Mouse (Mus musculus) T-cell, adult 2 months (primary cell): Measurements from ENCODE around the gene Dlg2.

Experiments used
- DNase-seq: peaks from one replicate; pipeline ENCODE4 v3.0.0; 2022; ENCODE audit warnings: low spot score

Dlg2 gene

GRCm38 (mm10) chr7:91582203-91582602 lies 1105.7 kb downstream of the Dlg2 start:
- no peak for DNase-seq

GRCm38 (mm10) chr7:91583566-91583965 lies 1107.1 kb downstream of the Dlg2 start:
- no peak for DNase-seq

- DNase-seq: no peak
These were observed 1115.0 kb downstream of the Dlg2 start for GRCm38 (mm10) chr7:91591261-91592170.

- DNase-seq: no peak
These were observed 1122.1 kb downstream of the Dlg2 start for GRCm38 (mm10) chr7:91598549-91598948.

- no peak for DNase-seq
These were observed 1124.8 kb downstream of the Dlg2 start for GRCm38 (mm10) chr7:91601307-91601706.

GRCm38 (mm10) chr7:91603561-91603960 lies 1127.1 kb downstream of the Dlg2 start:
- DNase-seq: no peak

- no peak for DNase-seq
These were observed 1176.6 kb downstream of the Dlg2 start for GRCm38 (mm10) chr7:91653033-91653432.

- DNase-seq: no peak
These were observed 1183.0 kb downstream of the Dlg2 start for GRCm38 (mm10) chr7:91659498-91659897.

- no peak for DNase-seq
These were observed 1196.0 kb downstream of the Dlg2 start for GRCm38 (mm10) chr7:91672236-91673017.

- DNase-seq: no peak
These were observed 1197.9 kb downstream of the Dlg2 start for GRCm38 (mm10) chr7:91674401-91674800.

GRCm38 (mm10) chr7:91677934-91678333 lies 1201.5 kb downstream of the Dlg2 start:
- no peak for DNase-seq

- no peak for DNase-seq
These were observed 1211.5 kb downstream of the Dlg2 start for GRCm38 (mm10) chr7:91687930-91688329.

- DNase-seq: no peak
These were observed 1213.4 kb downstream of the Dlg2 start for GRCm38 (mm10) chr7:91689829-91690228.

- no peak for DNase-seq
These were observed 1233.4 kb downstream of the Dlg2 start for GRCm38 (mm10) chr7:91709853-91710252.

- no peak for DNase-seq
These were observed 1234.7 kb downstream of the Dlg2 start for GRCm38 (mm10) chr7:91711184-91711583.

GRCm38 (mm10) chr7:91715776-91716175 lies 1239.3 kb downstream of the Dlg2 start:
- DNase-seq: no peak

- DNase-seq: no peak
These were observed 1240.2 kb downstream of the Dlg2 start for GRCm38 (mm10) chr7:91716696-91717095.

- DNase-seq: no peak
These were observed 1243.8 kb downstream of the Dlg2 start for GRCm38 (mm10) chr7:91720318-91720717.

GRCm38 (mm10) chr7:91724397-91724796 lies 1247.9 kb downstream of the Dlg2 start:
- DNase-seq: no peak

GRCm38 (mm10) chr7:91740748-91741147 lies 1264.3 kb downstream of the Dlg2 start:
- DNase-seq: no peak

GRCm38 (mm10) chr7:91753151-91753861 lies 1276.8 kb downstream of the Dlg2 start:
- no peak for DNase-seq

GRCm38 (mm10) chr7:91767648-91768047 lies 1291.2 kb downstream of the Dlg2 start:
- DNase-seq: no peak
